Mouse (Mus musculus) frontal cortex, postnatal 25 days (tissue): Measurements from ENCODE around the gene Car11.

Source experiments
- DNase-seq, 2 experiments: peaks; one replicate each; pipeline ENCODE4 v3.0.0; 2022; ENCODE audit warnings: low spot score in 2 of 2

Car11 gene

DNA sequence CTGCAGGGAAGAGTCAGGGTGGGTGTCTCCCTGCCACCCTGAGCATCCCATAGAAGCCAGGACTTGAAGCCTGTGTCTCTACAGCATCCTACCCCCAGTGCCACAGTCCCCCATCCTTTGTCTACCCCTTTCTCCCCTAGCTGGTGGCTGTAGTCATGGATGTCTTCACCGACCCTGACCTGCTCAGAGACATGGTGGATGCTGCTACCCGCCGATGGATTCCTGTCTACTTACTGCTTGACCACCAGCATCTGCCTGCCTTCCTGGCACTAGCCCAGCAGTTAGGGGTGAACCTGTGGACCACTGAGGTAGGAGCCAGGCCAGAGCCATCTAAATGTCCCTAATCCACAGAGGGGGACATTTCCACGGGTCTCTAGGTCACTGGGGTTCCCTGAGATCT is 23.7 kb downstream of the Car11 start:
- DNase-seq: no peak

DNA sequence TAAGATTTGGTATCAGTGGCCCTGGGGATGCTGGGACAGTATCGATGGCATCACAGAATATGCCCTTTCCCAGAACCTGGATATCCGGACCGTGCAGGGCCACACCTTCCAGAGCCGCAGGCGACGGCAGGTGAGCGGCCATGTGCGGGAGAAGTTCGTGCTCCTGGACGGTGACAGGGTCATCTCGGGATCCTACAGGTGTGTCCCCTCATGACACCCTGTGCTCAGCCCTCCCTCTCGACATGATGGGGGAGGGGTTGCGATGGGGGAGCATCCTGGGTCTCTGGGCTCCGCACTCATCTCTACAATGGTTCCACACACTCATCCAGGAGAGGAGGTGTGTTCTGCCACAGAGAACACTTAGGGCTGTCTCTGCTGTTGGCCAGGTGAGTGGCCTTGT is 24.1 kb downstream of the Car11 start:
- no peak for DNase-seq

DNA sequence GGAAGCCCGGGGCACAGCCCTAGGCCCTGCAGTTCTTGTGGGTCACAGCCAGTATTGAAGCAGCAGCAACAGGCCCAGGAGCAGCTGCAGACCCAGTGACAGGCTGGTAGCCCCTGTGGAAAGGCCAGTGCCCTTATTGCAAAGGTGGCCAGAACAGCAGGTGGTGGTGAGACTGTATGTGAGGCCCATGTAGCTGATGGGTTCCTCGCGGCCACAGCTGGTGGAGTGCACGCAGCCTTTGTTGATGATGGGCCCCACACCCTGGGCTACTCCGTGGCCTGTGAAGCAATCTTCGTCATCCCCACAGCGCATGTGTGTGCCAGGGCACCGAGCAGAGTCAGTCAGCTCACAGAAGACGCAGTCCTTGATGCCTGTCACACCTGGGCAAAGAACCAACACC is 25.5 kb downstream of the Car11 start:
- DNase-seq: no peak

DNA sequence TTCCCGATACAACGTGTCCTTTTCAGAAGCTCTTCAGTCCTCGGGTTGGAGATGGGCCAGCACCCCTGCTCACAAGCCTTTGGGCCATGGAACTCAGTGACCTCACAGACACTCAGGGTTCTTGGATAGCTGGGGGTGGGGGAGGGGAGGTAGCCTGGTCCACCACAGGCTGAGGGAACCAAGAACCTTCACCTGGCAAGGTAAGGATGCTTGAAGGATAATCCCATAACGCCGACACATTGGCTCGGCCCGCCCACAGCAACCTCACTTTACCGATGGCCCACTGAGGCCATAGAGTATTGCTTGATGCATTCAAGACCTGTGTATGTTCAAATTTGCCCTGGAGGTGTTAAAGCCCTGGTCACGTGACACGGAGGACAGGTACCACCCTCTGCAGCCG is 26.1 kb downstream of the Car11 start, which contains the start of gene Spaca4:
Gene Spaca4 (minus strand): TSS at position 101 of the 400 bp plus-strand sequence.
- DNase-seq: no peak

DNA sequence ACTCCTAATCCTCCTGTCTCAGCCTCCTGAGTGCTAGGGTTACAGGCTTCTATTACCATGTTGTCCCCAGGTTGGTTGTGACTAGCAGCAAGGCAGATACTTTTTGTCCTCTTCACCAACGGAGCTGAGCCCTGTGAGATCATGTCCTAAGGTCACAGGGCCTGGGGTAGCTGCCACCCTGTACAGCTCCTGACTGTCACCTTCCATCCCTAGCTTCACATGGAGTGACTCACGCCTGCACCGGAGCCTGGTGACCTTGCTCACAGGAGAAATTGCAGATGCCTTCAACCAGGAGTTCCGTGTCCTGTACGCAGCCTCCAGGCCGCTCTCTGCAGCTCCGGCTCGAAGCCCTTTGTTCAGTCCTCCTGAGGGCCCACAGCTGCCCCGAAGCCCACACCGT is 26.8 kb downstream of the Car11 start:
- no peak for DNase-seq

DNA sequence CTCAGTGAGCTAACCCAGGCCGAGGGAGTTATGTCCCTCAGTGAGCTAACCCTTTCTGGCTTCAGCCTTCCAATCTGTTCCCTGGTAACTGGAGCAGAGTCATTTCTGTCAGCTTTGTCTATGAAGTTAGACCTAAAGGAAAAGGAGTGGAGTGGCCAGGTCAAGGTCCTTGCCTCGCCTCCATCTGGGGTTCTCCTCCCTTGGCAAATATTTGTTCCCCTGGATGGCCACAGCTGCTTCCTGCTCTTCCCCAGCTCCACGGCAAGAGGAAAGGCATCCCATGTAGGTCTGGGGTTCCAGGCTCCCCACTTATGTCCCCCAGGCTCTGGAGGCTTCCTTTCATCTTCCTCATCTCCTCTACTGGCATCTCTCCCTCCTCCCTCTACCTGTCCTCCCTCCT is 28.0 kb downstream of the Car11 start:
- DNase-seq: no peak

DNA sequence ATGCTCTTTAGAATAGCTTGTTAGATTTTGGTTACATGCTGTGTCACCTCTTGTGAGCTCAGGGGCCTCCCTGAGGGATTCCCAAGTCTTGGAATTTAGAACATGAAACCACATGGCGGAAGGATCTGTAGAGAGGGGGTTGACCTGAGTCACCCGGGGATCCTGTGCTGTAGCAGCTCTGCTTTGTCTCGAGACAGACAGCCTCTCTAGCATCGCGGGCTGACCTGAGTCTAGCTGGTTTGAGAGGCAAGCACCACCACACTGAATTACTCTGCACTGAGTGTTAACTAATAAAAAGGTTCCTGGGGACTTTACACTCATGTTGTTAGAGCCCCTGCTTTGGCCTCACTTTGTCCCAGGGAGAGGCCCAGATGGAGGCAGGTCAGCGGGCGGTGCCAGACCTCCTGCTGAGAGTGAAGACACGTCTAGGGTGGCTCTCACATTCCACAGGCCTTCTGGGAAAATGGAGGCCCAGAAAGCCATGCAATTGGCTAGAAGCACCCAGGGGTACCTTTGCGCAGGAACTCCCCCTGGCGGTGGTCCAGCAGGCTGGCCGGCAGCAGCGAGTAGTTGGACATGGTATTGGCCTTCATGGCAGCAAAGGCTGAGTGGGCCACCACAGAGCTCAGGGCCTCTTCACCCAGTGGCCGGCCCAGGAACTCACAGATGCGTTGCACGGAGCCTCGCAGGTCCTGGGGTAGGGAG is 31.2 kb downstream of the Car11 start:
- DNase-seq: no peak

DNA sequence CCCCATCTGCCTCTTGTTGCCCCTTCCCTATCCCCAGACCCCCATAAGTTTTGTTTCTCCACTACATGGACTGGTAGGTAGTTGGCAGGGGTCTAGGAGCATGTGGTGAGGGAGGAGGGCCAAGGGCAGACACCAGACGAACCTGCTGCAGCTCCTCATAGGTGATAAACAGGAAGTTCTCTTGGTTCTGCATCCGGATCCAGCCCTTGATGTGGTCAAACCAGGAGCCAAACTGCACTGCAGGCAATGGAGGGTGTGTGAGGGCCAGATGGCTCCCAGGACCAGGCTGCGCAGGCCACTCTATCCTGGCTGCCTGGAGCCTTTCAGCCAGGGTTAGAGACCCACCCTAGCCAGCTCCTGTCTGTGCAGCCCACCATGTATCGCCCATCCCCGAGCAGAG is 33.8 kb downstream of the Car11 start:
- no peak for DNase-seq

DNA sequence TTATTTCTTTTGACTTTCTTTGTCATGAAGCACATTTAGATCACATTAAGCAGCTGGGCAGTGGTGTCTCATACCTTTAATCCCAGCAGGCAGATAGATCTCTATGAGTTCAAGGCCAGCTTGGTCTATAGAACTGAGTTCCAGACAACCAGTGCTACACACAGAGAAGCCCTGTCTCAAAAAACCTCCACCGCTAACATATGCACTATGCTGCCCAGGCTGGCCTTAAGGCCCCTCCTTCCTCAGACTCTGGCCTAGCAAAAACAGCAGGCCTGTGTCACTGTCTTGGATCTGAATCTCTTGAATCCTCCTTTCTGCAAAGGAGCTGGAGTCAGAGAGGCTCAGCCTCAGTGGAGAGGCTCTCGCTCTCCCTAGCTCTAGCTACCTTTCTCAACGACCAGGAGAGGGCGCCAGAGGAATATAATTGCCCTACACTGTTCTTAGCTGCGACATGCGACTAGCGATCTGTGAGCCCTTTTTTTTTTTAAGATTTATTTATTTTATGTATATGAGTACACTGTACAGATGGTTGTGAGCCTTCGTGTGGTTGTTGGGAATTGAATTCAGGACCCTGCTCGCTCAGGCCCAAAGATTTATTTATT is 39.6 kb downstream of the Car11 start:
- DNase-seq: peak; percentile 60 to 80

DNA sequence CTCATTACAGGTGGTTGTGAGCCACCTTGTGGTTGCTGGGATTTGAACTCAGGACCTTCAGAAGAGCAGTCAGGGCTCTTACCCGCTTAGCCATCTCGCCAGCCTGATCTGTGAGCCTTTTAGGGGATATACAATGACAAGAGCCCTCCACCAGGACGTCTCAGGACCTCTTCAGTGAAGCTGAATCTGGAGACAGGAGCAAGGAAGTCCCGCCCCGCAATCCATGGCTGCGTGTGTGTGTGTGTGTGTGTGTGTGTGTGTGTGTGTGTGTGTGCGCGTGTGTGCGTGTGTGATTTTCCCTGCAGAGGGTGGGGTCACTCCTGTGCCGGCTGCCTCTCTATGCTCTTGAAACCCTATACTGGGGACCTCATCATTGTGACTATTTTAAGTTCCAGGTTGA is 40.2 kb downstream of the Car11 start:
- DNase-seq: no peak

DNA sequence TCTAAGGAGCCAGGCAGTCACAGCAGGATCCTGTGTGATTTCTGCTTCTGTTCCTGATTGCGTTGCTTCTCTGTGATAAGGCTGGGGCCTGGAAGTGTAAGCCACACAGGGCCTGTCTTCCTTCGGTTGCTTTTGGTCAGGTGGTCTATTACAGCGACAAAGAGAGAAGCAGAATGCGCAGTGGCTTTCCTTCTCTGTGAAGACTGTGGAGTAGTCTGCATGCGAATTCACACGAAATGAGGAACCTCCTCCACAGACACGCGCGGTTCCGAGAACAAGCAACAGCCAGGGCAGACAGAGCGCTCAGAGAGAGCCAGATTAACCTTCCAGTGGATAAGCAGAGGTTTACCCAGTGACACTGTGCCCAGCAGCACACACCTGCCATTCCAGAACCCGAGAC is 41.7 kb downstream of the Car11 start:
- no peak for DNase-seq

DNA sequence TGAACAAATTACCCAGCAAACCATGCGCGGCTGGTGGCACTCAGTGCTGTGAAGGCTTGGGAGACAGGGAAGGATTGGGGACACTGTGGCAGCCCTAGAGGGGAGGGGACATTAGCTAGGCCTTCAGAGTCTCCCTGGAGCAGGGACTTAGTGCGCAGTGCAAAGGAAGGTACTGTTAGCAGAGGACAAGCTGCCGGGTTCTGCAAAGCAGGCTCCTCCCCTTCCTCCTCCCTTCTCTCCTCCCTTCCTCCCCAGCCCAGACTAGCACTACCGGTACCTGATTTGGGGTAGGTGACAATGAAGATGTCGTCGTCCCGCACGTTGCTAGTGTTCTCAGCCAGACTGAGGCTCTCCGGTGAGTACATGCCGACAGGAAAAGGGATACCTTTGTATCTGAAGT is 42.1 kb downstream of the Car11 start:
- no peak for DNase-seq

DNA sequence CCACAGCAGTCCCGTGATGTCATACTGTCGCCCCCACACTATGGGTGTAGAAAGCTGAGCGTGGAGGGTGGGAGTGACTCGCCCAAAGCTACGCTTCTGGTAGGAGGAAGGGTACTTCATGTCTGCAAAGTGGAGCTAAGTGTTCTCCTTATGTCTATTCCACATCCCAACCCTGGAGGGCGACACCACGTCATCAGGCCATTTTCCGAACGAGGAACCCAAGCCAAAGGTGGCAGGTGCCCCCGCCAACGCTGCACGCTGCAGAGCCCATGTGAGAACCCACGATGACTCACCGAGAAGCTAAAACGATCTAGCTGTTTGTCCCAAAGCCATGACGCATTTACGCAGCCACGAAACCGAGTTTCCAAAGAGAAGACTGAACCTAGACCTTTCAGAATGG is 42.7 kb downstream of the Car11 start:
- DNase-seq: peak; percentile 50 to 65

DNA sequence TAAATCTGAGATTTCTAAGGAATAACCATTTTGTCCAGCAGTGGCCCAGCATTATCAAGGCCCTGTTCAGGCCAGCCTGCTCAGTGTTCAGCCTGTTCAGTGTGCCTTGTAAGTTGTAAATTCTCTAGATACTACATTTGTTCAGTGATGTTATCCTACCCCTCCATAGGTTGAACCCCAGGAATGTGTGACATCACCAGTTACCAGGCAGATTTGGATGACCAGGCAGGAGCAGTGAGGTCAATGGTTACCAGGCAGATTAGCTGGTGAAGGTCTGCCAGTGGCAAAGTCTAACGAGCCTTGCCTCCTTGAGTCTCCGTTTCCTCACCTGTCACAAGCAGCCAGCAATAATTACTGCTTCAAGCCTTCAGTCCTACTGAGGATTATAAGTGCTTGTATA is 44.7 kb downstream of the Car11 start:
- DNase-seq: peak; percentile 37 to 69

DNA sequence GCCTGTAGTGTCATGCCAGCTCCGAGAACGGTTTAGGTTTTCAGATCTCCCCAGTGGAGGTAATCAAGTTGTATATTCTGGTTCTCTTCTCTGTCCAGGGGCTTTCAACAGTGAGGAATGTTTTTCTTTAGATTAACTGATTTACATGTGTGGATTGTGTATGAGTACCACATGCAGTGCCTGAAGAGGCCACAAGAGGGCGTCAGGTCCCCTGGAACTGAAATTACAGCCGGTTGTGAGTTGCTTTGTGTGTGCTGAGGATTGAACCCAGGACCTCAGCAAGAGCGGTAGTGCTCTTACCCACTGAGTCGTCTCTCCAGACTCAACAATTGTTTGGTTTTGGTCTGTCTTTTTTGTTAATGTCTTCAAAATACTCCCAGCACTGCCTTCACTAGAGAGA is 46.9 kb downstream of the Car11 start:
- DNase-seq: no peak

DNA sequence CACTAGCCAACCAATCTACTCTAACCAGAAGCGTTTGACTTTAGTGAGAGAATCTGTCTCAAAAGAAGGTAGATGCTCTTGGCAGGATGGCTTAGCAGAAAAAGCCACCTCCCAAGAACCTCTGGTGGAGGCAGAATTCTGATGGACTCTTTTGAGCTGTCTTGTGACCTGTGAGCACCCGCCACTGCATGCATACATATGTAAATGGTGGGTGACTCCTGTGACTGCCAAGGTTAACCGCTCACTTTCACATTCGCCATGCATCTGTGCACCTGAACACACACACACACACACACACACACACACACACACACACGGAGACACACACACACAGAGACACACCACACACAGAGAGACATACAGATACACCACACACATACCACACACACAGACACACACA is 47.8 kb downstream of the Car11 start:
- DNase-seq: no peak

DNA sequence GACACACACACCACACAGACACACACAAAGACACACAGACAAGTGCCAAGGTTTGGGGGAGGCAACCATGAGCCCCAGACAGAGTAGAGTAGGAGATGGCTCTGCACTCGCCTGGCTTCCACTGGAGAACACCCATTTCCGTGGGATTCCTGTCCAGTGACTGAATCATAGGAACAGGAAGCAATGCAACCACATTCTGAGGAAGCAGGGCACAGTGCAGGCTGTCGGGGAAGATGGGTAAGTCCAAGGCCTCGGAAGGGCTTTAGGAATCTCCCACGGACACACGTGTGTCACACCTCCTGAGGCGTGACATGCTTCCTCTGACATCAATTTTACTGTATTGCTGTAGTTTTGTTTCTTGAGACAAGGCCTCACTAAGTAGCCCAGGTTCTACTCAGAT is 48.5 kb downstream of the Car11 start:
- DNase-seq: no peak

DNA sequence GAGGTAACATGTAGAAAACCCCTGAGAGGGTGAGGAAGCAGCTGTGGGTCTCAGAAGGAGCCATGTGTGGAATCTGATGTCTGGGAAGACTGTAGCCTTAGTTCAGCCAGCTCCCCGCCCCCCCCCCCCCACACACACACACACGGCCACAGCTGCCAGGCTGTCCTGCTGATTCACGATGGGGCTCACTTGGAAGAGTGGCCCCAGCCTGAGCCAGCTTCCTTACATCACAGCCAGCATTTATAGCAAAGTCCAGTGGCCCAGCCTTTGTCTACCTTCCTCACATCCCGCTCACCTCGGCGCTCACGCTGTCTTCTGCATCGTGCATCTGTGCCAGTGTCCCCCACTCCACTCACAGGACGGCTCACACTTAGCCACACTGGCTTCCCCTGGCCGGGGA is 49.8 kb downstream of the Car11 start:
- DNase-seq: no peak

DNA sequence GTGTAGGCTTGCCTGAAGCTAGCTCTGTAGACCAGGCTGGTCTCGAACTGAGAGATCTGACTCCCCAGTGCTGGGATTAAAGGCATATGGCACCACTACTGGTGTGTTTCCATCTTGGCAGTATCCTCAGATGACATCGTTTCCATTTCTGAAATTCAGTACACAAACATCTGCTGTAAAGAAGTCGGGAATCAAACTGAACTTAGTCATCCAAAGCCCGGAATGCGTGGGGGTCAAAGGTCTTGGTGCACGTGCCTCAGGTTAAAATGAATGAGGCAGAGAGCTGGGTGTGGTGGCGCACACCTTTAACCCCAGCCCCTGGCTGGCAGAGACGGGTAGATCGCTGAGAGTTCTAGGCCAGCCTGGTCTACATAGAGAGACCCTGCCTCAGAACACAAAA is 50.5 kb downstream of the Car11 start:
- DNase-seq: no peak
